Mouse (Mus musculus) cerebellum, postnatal 10 days (tissue): ENCODE measurements around the gene Erc2.

Source experiments
- DNase-seq, 2 experiments: peaks; one replicate each; pipeline ENCODE4 v3.0.0; 2021; ENCODE audit warnings: mixed read lengths in 2 of 2

Gene Erc2

GRCm38 (mm10) chr14:28308661-28309060 is 686.4 kb downstream of the Erc2 start:
- peak; percentile 34 to 40 for DNase-seq

- no peak for DNase-seq
These were observed 694.6 kb downstream of the Erc2 start for GRCm38 (mm10) chr14:28316851-28317250.

GRCm38 (mm10) chr14:28321916-28322534 is 699.8 kb downstream of the Erc2 start:
- no peak for DNase-seq

GRCm38 (mm10) chr14:28323243-28323642 is 701.0 kb downstream of the Erc2 start:
- no peak for DNase-seq

- no peak for DNase-seq
These were observed 701.5 kb downstream of the Erc2 start for GRCm38 (mm10) chr14:28323727-28324126.

GRCm38 (mm10) chr14:28326456-28326855 is 704.2 kb downstream of the Erc2 start:
- DNase-seq: peak in 1 of 2 experiments; percentile 31

GRCm38 (mm10) chr14:28328512-28328911 is 706.3 kb downstream of the Erc2 start:
- no peak for DNase-seq

GRCm38 (mm10) chr14:28331108-28331507 is 708.9 kb downstream of the Erc2 start:
- DNase-seq: no peak

GRCm38 (mm10) chr14:28332351-28332953 is 710.2 kb downstream of the Erc2 start:
- no peak for DNase-seq

- no peak for DNase-seq
These were observed 716.9 kb downstream of the Erc2 start for GRCm38 (mm10) chr14:28339146-28339545.

GRCm38 (mm10) chr14:28349129-28349528 is 726.9 kb downstream of the Erc2 start:
- DNase-seq: no peak

- DNase-seq: no peak
These were observed 733.8 kb downstream of the Erc2 start for GRCm38 (mm10) chr14:28356031-28356430.

GRCm38 (mm10) chr14:28359502-28359901 is 737.3 kb downstream of the Erc2 start:
- DNase-seq: no peak

- no peak for DNase-seq
These were observed 737.8 kb downstream of the Erc2 start for GRCm38 (mm10) chr14:28359983-28360382.

- no peak for DNase-seq
These were observed 740.1 kb downstream of the Erc2 start for GRCm38 (mm10) chr14:28362336-28362735.

- no peak for DNase-seq
These were observed 748.5 kb downstream of the Erc2 start for GRCm38 (mm10) chr14:28370713-28371112.

- DNase-seq: no peak
These were observed 749.4 kb downstream of the Erc2 start for GRCm38 (mm10) chr14:28371651-28372050.

- peak; percentile 13 to 20 for DNase-seq
These were observed 753.4 kb downstream of the Erc2 start for GRCm38 (mm10) chr14:28375642-28376091.

- no peak for DNase-seq
These were observed 754.1 kb downstream of the Erc2 start for GRCm38 (mm10) chr14:28376208-28376805.

GRCm38 (mm10) chr14:28377519-28377918 is 755.3 kb downstream of the Erc2 start:
- no peak for DNase-seq

- DNase-seq: no peak
These were observed 757.9 kb downstream of the Erc2 start for GRCm38 (mm10) chr14:28380129-28380528.

- DNase-seq: no peak
These were observed 759.7 kb downstream of the Erc2 start for GRCm38 (mm10) chr14:28381801-28382550.

- no peak for DNase-seq
These were observed 764.8 kb downstream of the Erc2 start for GRCm38 (mm10) chr14:28386815-28387607.
